Mouse (Mus musculus): ENCODE data around the gene Kptn. TPM values are rescaled to one million over a fixed set of nuclear protein-coding genes. Genes with fewer than 3 reads are reported as not detected.

Kptn gene
- total and polyA plus RNA-seq, 3 experiments = 8.8 to 24.5 (median 18.7) TPM

DNA sequence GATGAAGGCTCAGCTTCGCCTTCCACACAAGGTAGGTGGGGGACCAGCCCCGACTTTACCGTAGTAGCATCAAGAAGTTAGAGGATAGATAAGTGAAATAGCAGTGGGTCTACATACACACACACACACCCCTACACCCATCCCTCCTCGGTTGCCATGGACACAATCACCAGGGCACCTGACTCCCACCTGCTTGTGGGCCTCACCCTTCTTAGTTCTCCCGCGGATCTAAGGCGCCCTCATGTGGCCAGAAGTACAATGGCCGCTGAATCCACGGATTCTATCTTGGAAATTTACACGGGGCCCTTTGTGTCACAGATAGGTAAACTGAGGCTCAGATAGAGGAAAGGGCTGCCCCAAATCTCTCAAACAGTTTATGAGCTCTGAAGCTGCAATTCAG is 33.8 kb downstream of the Kptn start:
- Histone ChIP-seq H3K36me3 (replicated peaks) (no peaks in the 10 kb centered on the region), H3K4me1 (ENCODE audit: insufficient read depth, low read depth, low read length) (peaks cover 7% of the 10 kb centered on the region; the same call in 1 of the 2 replicates), H3K4me3 (ENCODE audit: low read depth, low read length) (no peak overlapping the region), H3K9me3 (replicated peaks) (no peaks in the 10 kb centered on the region), H3K27me3 (ENCODE audit: insufficient read depth, low read length) (peaks cover 7% of the 10 kb centered on the region; the same call in 1 of the 2 replicates)
- TF ChIP-seq CTCF (IDR thresholded peaks at IDR 0.05; ENCODE audit: low read depth, low read length) = peak; percentile 38; the same call in 1 of the 2 replicates
- no peak for TF ChIP-seq TAL1 (conservative IDR thresholded peaks at IDR 0.05; ENCODE audit: low read depth, low read length)
- no peak for TF ChIP-seq POLR2AphosphoS5 (IDR thresholded peaks at IDR 0.05; ENCODE audit: insufficient replicate concordance, low read depth, low read length)
- DNase-seq (ENCODE audit: low spot score) (peak; percentile 42), ATAC-seq (ENCODE audit: extremely low read depth, insufficient number of reproducible peaks, low FRiP score, poor library complexity, severe bottlenecking) (no peak)

DNA sequence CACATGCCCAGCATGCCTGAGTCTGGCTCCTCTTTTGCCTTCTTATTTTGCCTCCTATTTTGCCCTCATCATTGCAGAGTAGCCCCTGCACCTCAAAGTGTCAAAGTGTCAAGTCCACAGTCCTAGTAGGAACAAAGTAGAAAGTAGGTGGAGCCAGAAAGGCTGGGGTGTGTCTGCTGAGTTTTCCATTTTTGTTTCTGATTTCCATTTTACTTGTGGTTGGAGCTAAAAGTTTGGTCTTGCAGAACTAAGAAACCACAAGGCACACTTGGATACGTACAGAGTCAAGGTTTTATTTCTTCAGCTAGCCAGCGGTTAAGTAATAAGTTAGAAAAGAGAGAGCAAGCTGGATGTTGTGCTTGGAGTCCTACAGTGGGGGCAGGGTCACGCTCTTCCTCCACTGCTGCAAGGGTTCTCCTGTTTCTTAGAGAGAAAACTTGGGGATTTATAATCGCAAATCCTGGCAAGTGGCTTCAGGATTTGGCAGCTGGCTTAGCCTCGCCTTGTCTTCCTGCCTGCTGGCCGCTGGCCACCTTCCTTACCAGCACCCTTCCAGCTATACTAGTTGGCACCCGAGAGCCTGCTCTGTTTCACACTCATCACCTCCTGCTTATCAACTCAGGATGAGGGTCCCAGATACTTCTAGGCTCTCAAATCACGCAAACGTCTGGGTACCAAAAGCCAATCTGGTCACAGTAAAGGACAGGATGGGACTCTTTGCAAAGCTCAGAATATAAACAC is 35.6 kb downstream of the Kptn start:
- H3K4me3 ChIP-seq (ENCODE audit: low read depth, low read length) = no peak overlapping the region
- H3K27me3 ChIP-seq (ENCODE audit: insufficient read depth, low read length) = peaks cover 6% of the 10 kb centered on the region; the same call in 1 of the 2 replicates
- ATAC-seq (ENCODE audit: extremely low read depth, insufficient number of reproducible peaks, low FRiP score, poor library complexity, severe bottlenecking) = no peak
- DNase-seq (ENCODE audit: low spot score) = no peak
- H3K36me3 ChIP-seq (replicated peaks) = no peaks in the 10 kb centered on the region
- H3K9me3 ChIP-seq (replicated peaks) = no peaks in the 10 kb centered on the region
- no peak for TF ChIP-seq GATA2 (IDR thresholded peaks at IDR 0.05; ENCODE audit: borderline replicate concordance, low read depth, low read length)
- no peak for TF ChIP-seq POLR2AphosphoS5 (IDR thresholded peaks at IDR 0.05; ENCODE audit: insufficient replicate concordance, low read depth, low read length)
- no peak for TF ChIP-seq CTCF (IDR thresholded peaks at IDR 0.05; ENCODE audit: low read depth, low read length)
- no peak for TF ChIP-seq TAL1 (conservative IDR thresholded peaks at IDR 0.05; ENCODE audit: low read depth, low read length)
- no peak for TF ChIP-seq GATA1 (IDR thresholded peaks at IDR 0.05; ENCODE audit: borderline replicate concordance, low read length)
- H3K4me1 ChIP-seq (ENCODE audit: insufficient read depth, low read depth, low read length) = no peaks in the 10 kb centered on the region

DNA sequence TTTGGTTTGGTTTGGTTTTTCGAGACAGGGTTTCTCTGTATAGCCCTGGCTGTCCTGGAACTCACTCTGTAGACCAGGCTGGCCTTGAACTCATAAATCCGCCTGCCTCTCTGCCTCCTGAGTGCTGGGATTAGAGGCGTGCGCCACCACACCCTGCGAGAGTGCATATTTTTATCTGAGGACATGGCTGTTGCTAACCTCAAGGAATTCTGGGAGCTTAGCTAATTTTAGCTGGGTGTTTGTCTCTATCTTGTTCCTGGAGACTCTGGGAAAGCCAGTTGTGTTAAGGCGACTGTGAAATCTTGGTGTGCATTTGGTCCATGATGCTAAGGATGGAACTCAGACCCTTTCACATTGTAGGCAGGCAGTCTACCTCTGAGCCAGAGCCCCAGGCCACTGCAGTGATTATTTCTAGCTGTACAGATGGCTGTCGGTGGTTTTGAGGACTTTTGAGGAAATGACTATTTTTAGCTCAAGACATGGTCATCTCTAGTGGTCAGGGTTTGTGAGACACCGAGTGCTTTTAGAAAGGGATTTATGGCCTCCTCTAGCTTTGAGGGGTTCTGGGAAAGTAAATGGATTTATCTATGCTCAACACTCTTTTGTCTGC is 36.5 kb downstream of the Kptn start:
- Histone ChIP-seq H3K4me3 (ENCODE audit: low read depth, low read length) (no peak overlapping the region), H3K36me3 (replicated peaks) (no peaks in the 10 kb centered on the region), H3K27me3 (ENCODE audit: insufficient read depth, low read length) (peaks cover 6% of the 10 kb centered on the region; the same call in 1 of the 2 replicates), H3K9me3 (replicated peaks) (no peaks in the 10 kb centered on the region), H3K4me1 (ENCODE audit: insufficient read depth, low read depth, low read length) (no peaks in the 10 kb centered on the region)
- ATAC-seq (ENCODE audit: extremely low read depth, insufficient number of reproducible peaks, low FRiP score, poor library complexity, severe bottlenecking) (no peak), DNase-seq (ENCODE audit: low spot score) (no peak)
- TF ChIP-seq GATA2 (IDR thresholded peaks at IDR 0.05; ENCODE audit: borderline replicate concordance, low read depth, low read length) (no peak), GATA1 (IDR thresholded peaks at IDR 0.05; ENCODE audit: borderline replicate concordance, low read length) (no peak), POLR2AphosphoS5 (IDR thresholded peaks at IDR 0.05; ENCODE audit: insufficient replicate concordance, low read depth, low read length) (no peak), TAL1 (conservative IDR thresholded peaks at IDR 0.05; ENCODE audit: low read depth, low read length) (no peak), CTCF (IDR thresholded peaks at IDR 0.05; ENCODE audit: low read depth, low read length) (no peak)

DNA sequence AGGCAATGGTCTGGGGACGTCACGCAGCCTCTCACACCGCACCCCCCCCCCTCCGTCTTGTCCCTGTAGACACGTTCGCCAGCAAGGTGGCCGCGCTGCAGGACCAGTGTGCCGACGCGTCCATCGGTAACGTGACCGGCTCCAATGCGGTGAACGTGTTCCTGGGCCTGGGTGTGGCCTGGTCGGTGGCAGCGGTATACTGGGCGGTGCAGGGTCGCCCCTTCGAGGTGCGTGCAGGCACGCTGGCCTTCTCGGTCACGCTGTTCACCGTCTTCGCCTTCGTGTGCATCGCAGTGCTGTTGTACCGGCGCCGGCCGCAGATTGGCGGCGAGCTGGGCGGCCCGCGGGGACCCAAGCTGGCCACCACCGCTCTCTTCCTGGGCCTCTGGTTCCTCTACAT is 39.0 kb downstream of the Kptn start:
- Histone ChIP-seq H3K4me3 (ENCODE audit: low read depth, low read length) (peak overlapping the region; percentile 28; the same call in 1 of the 2 replicates), H3K36me3 (replicated peaks) (no peaks in the 10 kb centered on the region), H3K9me3 (replicated peaks) (no peaks in the 10 kb centered on the region), H3K27me3 (ENCODE audit: insufficient read depth, low read length) (peaks cover 11% of the 10 kb centered on the region), H3K4me1 (ENCODE audit: insufficient read depth, low read depth, low read length) (no peaks in the 10 kb centered on the region)
- no peak for TF ChIP-seq GATA2 (IDR thresholded peaks at IDR 0.05; ENCODE audit: borderline replicate concordance, low read depth, low read length)
- no peak for TF ChIP-seq TAL1 (conservative IDR thresholded peaks at IDR 0.05; ENCODE audit: low read depth, low read length)
- no peak for TF ChIP-seq GATA1 (IDR thresholded peaks at IDR 0.05; ENCODE audit: borderline replicate concordance, low read length)
- TF ChIP-seq POLR2AphosphoS5 (IDR thresholded peaks at IDR 0.05; ENCODE audit: insufficient replicate concordance, low read depth, low read length) = no peak
- no peak for TF ChIP-seq CTCF (IDR thresholded peaks at IDR 0.05; ENCODE audit: low read depth, low read length)
- DNase-seq (ENCODE audit: low spot score) (no peak), ATAC-seq (ENCODE audit: extremely low read depth, insufficient number of reproducible peaks, low FRiP score, poor library complexity, severe bottlenecking) (no peak)

DNA sequence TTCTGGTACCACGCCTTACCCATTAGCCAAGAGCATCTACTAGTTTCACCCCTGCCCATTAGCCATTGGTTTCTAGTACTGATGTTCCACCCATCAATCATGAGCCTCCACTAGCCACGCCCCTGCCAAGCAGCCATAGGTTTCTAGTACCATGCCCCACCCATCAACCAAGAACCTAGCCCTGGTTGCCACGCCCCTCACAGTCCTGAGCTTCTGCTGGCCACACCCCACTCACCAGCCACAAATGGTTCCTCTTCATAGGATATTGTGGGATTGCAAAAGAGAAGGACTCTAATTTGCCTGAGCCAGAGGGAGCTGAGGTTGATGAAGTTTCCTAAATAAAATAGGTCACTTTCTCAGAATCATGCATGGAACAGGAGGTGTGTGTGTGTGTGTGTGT is 41.0 kb downstream of the Kptn start:
- Histone ChIP-seq H3K36me3 (replicated peaks) (no peaks in the 10 kb centered on the region), H3K4me1 (ENCODE audit: insufficient read depth, low read depth, low read length) (no peaks in the 10 kb centered on the region), H3K27me3 (ENCODE audit: insufficient read depth, low read length) (peaks cover 11% of the 10 kb centered on the region), H3K4me3 (ENCODE audit: low read depth, low read length) (no peak overlapping the region), H3K9me3 (replicated peaks) (no peaks in the 10 kb centered on the region)
- ATAC-seq (ENCODE audit: extremely low read depth, insufficient number of reproducible peaks, low FRiP score, poor library complexity, severe bottlenecking) = no peak
- no peak for DNase-seq (ENCODE audit: low spot score)
- TF ChIP-seq CTCF (IDR thresholded peaks at IDR 0.05; ENCODE audit: low read depth, low read length) (no peak), GATA2 (IDR thresholded peaks at IDR 0.05; ENCODE audit: borderline replicate concordance, low read depth, low read length) (no peak), GATA1 (IDR thresholded peaks at IDR 0.05; ENCODE audit: borderline replicate concordance, low read length) (no peak), TAL1 (conservative IDR thresholded peaks at IDR 0.05; ENCODE audit: low read depth, low read length) (no peak), POLR2AphosphoS5 (IDR thresholded peaks at IDR 0.05; ENCODE audit: insufficient replicate concordance, low read depth, low read length) (no peak)

DNA sequence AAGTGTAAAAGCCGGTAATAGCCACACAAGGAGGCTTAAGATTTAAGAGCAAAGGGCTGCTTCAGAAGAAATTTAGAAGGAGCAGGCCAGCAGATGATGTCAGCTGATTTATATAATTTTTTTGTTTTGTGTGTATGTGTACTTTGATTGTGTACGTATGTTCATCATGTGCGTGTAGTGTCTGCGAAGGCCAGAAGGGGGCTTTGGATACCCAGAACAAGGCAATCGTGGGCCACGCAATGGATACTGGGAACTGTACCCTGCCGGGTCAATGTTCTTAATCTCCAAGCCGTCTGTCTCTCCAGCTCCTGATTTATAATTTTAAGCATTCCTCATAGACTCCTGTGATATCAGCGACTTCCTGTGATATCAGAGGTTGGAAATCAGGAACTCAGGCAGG is 41.6 kb downstream of the Kptn start:
- no peak for DNase-seq (ENCODE audit: low spot score)
- Histone ChIP-seq H3K36me3 (replicated peaks) (no peaks in the 10 kb centered on the region), H3K9me3 (replicated peaks) (no peaks in the 10 kb centered on the region), H3K4me1 (ENCODE audit: insufficient read depth, low read depth, low read length) (no peaks in the 10 kb centered on the region), H3K4me3 (ENCODE audit: low read depth, low read length) (no peak overlapping the region), H3K27me3 (ENCODE audit: insufficient read depth, low read length) (peaks cover 11% of the 10 kb centered on the region)
- no peak for TF ChIP-seq GATA2 (IDR thresholded peaks at IDR 0.05; ENCODE audit: borderline replicate concordance, low read depth, low read length)
- TF ChIP-seq TAL1 (conservative IDR thresholded peaks at IDR 0.05; ENCODE audit: low read depth, low read length) = no peak
- TF ChIP-seq POLR2AphosphoS5 (IDR thresholded peaks at IDR 0.05; ENCODE audit: insufficient replicate concordance, low read depth, low read length) = no peak
- ATAC-seq (ENCODE audit: extremely low read depth, insufficient number of reproducible peaks, low FRiP score, poor library complexity, severe bottlenecking) = no peak
